Mouse (Mus musculus) intestine, embryonic 14.5 days (tissue): Measurements from ENCODE around the gene Cap2. TPM values are rescaled to one million over a fixed set of nuclear protein-coding genes. Genes with fewer than 3 reads are reported as not detected.

Experiments used
- ATAC-seq: fragments of 200-750 bp; cut with Nextera tagmentation; replicated peaks from 2 replicates; pipeline ENCODE4 v1.8.0; 2017; ENCODE audit warnings: low read depth, moderate number of reproducible peaks, moderate TSS enrichment, moderate library complexity; ENCODE audit not compliant: low FRiP score, low TSS enrichment
- DNase-seq: peaks from one replicate; pipeline ENCODE4 v3.0.0-alpha.2; 2018; ENCODE audit warnings: low spot score
- H3K27ac ChIP-seq: fragments of 300-500 bp; sonication (generic); 2 replicates; pipeline ENCODE4 v1.5.1; 2014; ENCODE audit warnings: low read depth, mild to moderate bottlenecking, control low read depth
- H3K27me3 ChIP-seq: fragments of 300-500 bp; sonication (generic); replicated peaks from 2 replicates; pipeline ENCODE4 v1.6.1; 2014; ENCODE audit warnings: low read length, control low read depth; ENCODE audit not compliant: control insufficient read depth, insufficient read depth
- H3K36me3 ChIP-seq: fragments of 300-500 bp; sonication (generic); 2 replicates; pipeline ENCODE4 v1.6.1; 2014; ENCODE audit warnings: low read length, control low read depth; ENCODE audit not compliant: control insufficient read depth, insufficient read depth
- H3K4me1 ChIP-seq: fragments of 300-500 bp; sonication (generic); replicated peaks from 2 replicates; pipeline ENCODE4 v1.6.1; 2014; ENCODE audit warnings: low read length, control low read depth, mixed read lengths; ENCODE audit not compliant: control insufficient read depth, insufficient read depth
- H3K4me2 ChIP-seq: fragments of 300-500 bp; sonication (generic); 2 replicates; pipeline ENCODE4 v1.6.1; 2014; ENCODE audit warnings: low read length
- H3K4me3 ChIP-seq: fragments of 300-500 bp; sonication (generic); 2 replicates; pipeline ENCODE4 v1.5.1; 2014; ENCODE audit warnings: low read depth, low read length, control low read depth, mixed read lengths
- H3K9ac ChIP-seq: fragments of 300-500 bp; sonication (generic); 2 replicates; pipeline ENCODE4 v1.6.1; 2014; ENCODE audit warnings: mild to moderate bottlenecking, low read length
- H3K9me3 ChIP-seq: fragments of 300-500 bp; sonication (generic); 2 replicates; pipeline ENCODE4 v1.6.1; 2016; ENCODE audit warnings: low read length, control low read depth; ENCODE audit not compliant: control insufficient read depth
- WGBS: fragments of 180-500 bp; shearing (Covaris S2); extraction: QIAGEN DNeasy Blood & Tissue Kit; methylation state at CpG from one replicate; pipeline ENCODE4 v1.1.7; 2014; 5-methylcytosine and 5-hydroxymethylcytosine counted together
- polyA plus RNA-seq: library from polyadenylated mRNA; unstranded; fragments of >200 nt; fragmentation: Nextera tagmentation; extraction: Ambion mirVana; gene quantifications from 2 replicates; pipeline ENCODE4 v1.2.1, GENCODE M21; 2014

Cap2 gene
- polyA plus RNA-seq, 1 experiment from 2014 or later, result 9.5 TPM

DNA sequence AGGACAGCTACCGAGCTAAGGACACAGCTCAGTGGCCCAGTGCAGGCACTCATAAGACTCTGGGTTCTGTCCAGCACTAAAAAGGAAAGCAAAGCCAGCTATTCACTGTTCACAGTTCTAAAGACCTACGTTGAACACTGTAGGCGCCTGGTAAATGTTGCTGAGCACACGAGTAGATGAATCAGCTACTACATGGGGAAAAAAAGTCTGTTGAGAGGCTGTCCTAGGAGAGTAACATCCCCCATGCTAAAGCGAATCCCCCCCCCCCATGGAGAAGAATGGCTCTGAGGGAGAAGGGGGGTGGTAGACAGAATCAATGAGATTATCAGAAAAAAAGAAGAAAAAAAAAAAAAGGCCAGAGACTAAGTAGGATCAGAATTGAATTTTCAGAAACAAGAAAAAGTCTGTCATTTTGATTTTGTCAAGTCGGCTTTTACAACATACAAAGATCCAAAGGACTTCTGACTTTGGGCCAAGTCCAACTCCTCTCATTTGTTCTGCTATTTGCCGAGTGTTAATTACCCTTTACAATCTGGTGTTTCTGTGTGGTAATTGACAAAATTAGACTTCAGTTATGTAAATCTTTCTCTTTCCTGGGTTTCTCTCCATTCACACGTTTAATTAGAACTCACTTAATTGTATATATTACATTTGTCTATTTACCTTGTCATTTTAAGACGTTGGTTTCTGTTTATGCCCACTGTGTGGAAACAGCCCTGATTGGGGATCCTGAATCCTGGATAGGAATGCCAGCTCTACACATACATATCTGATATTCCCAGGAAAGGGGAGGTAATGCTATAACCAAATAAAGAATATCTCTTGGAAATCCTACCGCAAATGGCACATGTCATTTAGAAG is 139.2 kb downstream of the Cap2 start:
- Histone ChIP-seq H3K27me3 (no peaks in the 10 kb centered on the region), H3K9ac (no peak overlapping the region), H3K27ac (no peak overlapping the region), H3K36me3 (no peaks in the 10 kb centered on the region), H3K4me2 (no peak overlapping the region), H3K4me1 (no peaks in the 10 kb centered on the region), H3K9me3 (peaks cover 5% of the 10 kb centered on the region; the same call in 1 of the 2 replicates), H3K4me3 (no peak overlapping the region)
- ATAC-seq (no peak), DNase-seq (no peak)
- 89% methylated on average over 10 of the region's 10 CpGs for WGBS

DNA sequence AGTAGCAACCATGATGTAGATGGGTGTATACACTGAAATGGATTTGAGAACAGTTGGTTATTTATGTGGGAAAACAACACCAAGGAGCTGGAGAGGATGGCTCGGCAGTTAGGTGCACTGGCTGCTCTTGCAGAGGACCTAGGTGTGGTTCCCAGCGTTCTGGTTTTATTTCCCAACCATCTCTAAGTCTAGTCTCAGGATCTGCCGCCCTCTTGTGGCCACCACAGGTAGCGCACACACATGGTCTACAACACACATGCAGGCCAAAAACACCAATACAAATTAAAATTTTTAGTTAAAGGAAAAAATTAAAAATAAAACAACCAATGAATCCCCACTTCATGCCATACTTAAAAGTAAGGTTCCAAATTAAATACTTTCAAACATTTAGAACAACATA is 140.7 kb downstream of the Cap2 start:
- 85% methylated on average over 4 of the region's 4 CpGs for WGBS
- ATAC-seq (no peak), DNase-seq (peak; percentile 53)
- Histone ChIP-seq H3K4me3 (no peak overlapping the region), H3K4me1 (no peaks in the 10 kb centered on the region), H3K27me3 (no peaks in the 10 kb centered on the region), H3K36me3 (no peaks in the 10 kb centered on the region), H3K27ac (no peak overlapping the region), H3K9ac (no peak overlapping the region), H3K4me2 (no peak overlapping the region), H3K9me3 (peaks cover 5% of the 10 kb centered on the region; the same call in 1 of the 2 replicates)

DNA sequence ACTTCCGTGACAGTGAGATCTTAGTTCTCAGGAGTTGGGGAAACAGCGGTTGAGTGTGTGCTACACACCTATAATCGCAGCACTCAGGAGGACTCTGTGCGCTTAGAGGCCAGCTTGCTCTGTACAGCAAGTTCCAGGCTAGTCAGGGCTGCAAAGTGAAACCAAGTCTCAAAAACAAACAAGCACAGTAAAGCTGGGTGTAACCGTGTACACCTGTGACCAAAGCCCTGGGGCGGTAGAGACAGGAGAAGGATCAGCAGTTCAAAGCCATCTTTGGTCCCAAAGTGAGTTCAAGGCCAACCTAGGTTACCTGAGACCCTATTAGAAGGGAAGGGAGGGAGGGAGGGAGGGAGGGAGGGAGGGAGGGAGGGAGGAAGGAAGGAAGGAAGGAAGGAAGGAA is 142.5 kb downstream of the Cap2 start:
- ATAC-seq (no peak), DNase-seq (no peak)

DNA sequence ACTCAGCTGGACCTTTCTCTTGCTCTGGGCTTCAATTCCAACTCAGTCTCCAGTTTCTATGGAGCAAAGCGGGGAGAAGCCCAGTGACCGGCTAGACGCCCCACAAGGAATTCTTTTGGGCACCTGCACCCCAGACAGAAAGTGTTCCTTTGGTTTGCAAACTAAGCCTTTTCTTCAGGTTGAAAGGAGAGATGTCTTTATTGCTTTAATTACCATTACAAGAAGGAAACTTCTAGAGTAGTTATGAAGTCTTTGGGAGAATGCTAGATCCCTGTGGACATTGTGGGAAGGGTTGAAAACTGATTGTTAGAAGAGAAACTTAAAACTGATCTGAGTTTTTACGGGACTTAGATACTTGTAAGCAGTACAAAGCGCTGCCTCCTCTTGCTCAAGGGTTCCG is 143.8 kb downstream of the Cap2 start:
- ATAC-seq (no peak), DNase-seq (no peak)
- no peak overlapping the region for H3K9ac ChIP-seq
- H3K27ac ChIP-seq, result no peak overlapping the region
- peaks cover 5% of the 10 kb centered on the region; the same call in 1 of the 2 replicates for H3K9me3 ChIP-seq
- H3K4me3 ChIP-seq, result no peak overlapping the region
- 84% methylated on average over 6 of the region's 6 CpGs for WGBS
- no peaks in the 10 kb centered on the region for H3K4me1 ChIP-seq
- H3K36me3 ChIP-seq, result no peaks in the 10 kb centered on the region
- no peaks in the 10 kb centered on the region for H3K27me3 ChIP-seq
- H3K4me2 ChIP-seq, result no peak overlapping the region

More for the DNA sequence above, 142.5 kb downstream of the Cap2 start:
- no peak overlapping the region for H3K4me2 ChIP-seq
- peaks cover 5% of the 10 kb centered on the region; the same call in 1 of the 2 replicates for H3K9me3 ChIP-seq
- H3K4me3 ChIP-seq, result no peak overlapping the region
- no peaks in the 10 kb centered on the region for H3K27me3 ChIP-seq
- H3K4me1 ChIP-seq, result no peaks in the 10 kb centered on the region
- no peaks in the 10 kb centered on the region for H3K36me3 ChIP-seq
- H3K27ac ChIP-seq, result no peak overlapping the region
- H3K9ac ChIP-seq, result no peak overlapping the region
- 83% methylated on average over 6 of the region's 6 CpGs for WGBS

DNA sequence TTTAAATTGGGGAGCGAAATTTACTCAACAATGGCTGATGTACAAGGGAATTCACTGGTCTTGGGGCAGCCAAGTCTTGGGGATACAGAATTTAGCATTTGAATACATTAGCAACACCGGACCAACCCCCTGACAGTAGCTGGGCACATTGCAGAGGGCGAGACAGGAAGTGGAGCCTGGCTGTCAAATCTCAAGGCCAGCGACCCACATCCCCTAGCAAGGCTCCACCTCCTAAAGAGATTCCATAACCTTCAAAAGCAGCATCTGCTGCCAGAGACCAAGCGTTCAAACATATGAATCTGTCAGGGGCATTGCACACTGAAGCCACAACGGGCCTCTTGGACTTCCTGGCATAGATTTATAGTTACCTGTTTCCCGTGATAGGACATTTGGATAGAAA is 150.2 kb downstream of the Cap2 start:
- ATAC-seq (no peak), DNase-seq (no peak)
- Histone ChIP-seq H3K4me1 (no peaks in the 10 kb centered on the region), H3K27me3 (no peaks in the 10 kb centered on the region), H3K9me3 (0 out of 2 replicates have a peak, but pooled peaks cover 2% of the 10 kb centered on the region), H3K4me3 (no peak overlapping the region), H3K27ac (no peak overlapping the region), H3K36me3 (no peaks in the 10 kb centered on the region), H3K9ac (no peak overlapping the region), H3K4me2 (no peak overlapping the region)
- 85% methylated on average over 7 of the region's 7 CpGs for WGBS

DNA sequence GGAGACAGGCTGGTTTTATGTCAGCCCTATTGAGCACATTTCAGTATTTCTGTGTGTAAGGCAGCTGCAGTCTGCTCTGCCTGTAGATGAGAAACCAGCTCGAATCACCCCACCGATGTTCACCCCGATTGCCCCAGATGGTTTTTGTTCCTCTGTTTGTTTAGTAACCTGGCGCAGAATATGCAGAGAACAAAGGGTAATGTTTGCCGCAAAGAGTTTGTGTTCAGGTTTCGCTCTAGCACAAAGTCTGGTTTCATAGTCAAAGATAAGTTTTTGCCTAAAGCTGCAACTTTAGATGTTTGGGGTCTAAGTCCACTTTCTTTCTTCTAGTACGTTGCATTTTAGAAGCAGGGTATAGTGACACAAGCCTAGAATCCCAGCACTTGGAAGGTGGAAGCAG is 151.0 kb downstream of the Cap2 start:
- DNase-seq (no peak), ATAC-seq (no peak)
- no peaks in the 10 kb centered on the region for H3K27me3 ChIP-seq
- 84% methylated on average over 7 of the region's 7 CpGs for WGBS
- H3K4me2 ChIP-seq, result no peak overlapping the region
- H3K9ac ChIP-seq, result no peak overlapping the region
- H3K4me1 ChIP-seq, result no peaks in the 10 kb centered on the region
- H3K9me3 ChIP-seq, result 0 out of 2 replicates have a peak, but pooled peaks cover 2% of the 10 kb centered on the region
- H3K4me3 ChIP-seq, result no peak overlapping the region
- no peaks in the 10 kb centered on the region for H3K36me3 ChIP-seq
- no peak overlapping the region for H3K27ac ChIP-seq

DNA sequence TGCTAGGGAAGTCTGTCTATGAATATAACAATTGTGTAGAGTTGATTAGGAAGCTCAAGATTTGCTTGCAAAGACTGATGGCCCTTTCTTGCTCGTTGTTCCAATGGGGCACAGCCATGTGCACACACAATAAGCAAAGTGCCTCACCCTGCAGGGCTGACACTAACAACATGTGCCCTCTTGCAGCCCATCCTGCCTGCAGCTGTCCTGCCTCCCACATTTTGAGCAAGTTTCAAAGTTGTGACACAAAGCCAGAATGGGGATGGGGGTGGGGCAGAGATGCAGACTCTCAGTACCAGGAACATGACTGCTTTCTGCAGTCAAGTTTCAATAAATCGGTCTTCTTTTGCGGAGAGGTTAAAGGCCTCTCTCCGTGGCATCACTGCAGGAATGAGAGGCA is 152.0 kb downstream of the Cap2 start:
- Histone ChIP-seq H3K36me3 (no peaks in the 10 kb centered on the region), H3K27ac (no peak overlapping the region), H3K27me3 (no peaks in the 10 kb centered on the region), H3K9me3 (0 out of 2 replicates have a peak, but pooled peaks cover 2% of the 10 kb centered on the region), H3K4me1 (no peaks in the 10 kb centered on the region), H3K9ac (no peak overlapping the region), H3K4me2 (no peak overlapping the region), H3K4me3 (no peak overlapping the region)
- ATAC-seq (no peak), DNase-seq (no peak)
- 69% methylated on average over 4 of the region's 4 CpGs for WGBS

DNA sequence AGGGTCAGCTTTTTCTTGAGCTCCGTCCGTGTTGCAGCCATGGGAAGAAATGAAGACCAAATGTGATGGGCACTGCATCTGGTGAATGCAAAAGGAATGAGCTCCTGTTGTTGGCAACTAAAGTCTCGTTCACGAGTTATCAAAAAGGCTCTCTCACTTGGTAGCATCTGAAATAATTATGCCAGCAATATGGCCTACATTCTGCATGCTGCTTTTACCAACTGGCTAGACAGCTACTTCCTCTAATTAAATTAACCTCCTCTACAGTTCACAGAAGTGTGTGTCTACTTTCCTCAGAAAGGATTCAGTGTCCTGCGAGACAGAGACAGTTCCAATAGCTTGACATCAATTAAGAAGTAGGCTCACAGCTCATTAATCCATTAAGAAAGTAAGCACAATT is 152.9 kb downstream of the Cap2 start:
- Histone ChIP-seq H3K4me2 (no peak overlapping the region), H3K4me1 (no peaks in the 10 kb centered on the region), H3K9me3 (0 out of 2 replicates have a peak, but pooled peaks cover 2% of the 10 kb centered on the region), H3K27me3 (no peaks in the 10 kb centered on the region), H3K36me3 (no peaks in the 10 kb centered on the region), H3K9ac (no peak overlapping the region), H3K27ac (no peak overlapping the region), H3K4me3 (no peak overlapping the region)
- ATAC-seq, result no peak
- DNase-seq, result no peak
- 87% methylated on average over 5 of the region's 5 CpGs for WGBS

DNA sequence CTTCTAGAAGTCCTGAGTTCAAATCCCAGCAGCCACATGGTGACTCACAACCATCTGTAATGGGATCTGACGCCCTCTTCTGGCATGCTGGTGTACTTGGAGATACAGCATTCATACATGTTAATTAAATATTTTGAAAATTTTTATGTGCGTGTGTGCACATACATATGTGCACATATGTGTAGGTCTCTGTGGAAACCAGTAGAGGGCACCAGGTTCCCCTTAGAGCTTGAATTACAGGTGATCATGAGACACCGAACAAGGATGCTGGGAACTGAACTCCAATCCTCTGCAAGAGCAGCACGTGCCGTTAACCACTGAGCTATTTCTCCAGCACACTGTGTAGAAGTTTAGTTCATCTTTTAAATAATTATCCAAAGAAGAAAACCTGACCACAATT is 157.6 kb downstream of the Cap2 start:
- Histone ChIP-seq H3K27me3 (no peaks in the 10 kb centered on the region), H3K9ac (no peak overlapping the region), H3K4me3 (no peak overlapping the region), H3K4me1 (no peaks in the 10 kb centered on the region), H3K27ac (no peak overlapping the region), H3K36me3 (no peaks in the 10 kb centered on the region), H3K9me3 (no peaks in the 10 kb centered on the region), H3K4me2 (no peak overlapping the region)
- 89% methylated on average over 5 of the region's 5 CpGs for WGBS
- DNase-seq (no peak), ATAC-seq (no peak)
